Comparison of ENCODE assay signal across 12 mouse cellular contexts in genomic region chr10:118882258-118882885, GRCm38 (mm10). TPM values are rescaled to one million over a fixed set of nuclear protein-coding genes. Genes with fewer than 3 reads are reported as not detected.
DNase-seq lines count a peak whose midpoint lies in the region; ATAC-seq and TF ChIP-seq lines count a peak whose summit lies in the region.
"Had no signal": no experiment of that assay in that cellular context is flagged by ENCODE, and none has a peak within 500 bp of the region (broad histone marks: within the 10 kb centered on the region; RNA-seq: fewer than 3 reads in every experiment).

No protein-coding gene starts in this region.

- H3K27me3 ChIP-seq in liver, adult 2 months (ENCODE audit: control insufficient read depth, insufficient read depth, low read length), result no peaks in the 10 kb centered on the region
- no peaks in the 10 kb centered on the region for H3K27me3 ChIP-seq in liver, embryonic 12.5 days (replicated peaks)

- H3K36me3 ChIP-seq in liver, adult 2 months (ENCODE audit: control insufficient read depth, insufficient read depth, low read length), result no peaks in the 10 kb centered on the region
- no peaks in the 10 kb centered on the region for H3K36me3 ChIP-seq in liver, embryonic 12.5 days
- H3K36me3 ChIP-seq: heart, embryonic 10.5 days had no signal

- H3K27ac ChIP-seq in liver, adult 2 months (replicated peaks; ENCODE audit: insufficient read depth, low read depth, low read length), result no peak overlapping the region
- no peak overlapping the region for H3K27ac ChIP-seq in liver, embryonic 12.5 days
- H3K27ac ChIP-seq: heart, embryonic 10.5 days; kidney, postnatal 0 days; macrophage had no signal

- H3K4me2 ChIP-seq in liver, embryonic 12.5 days, result no peak overlapping the region

- no peak for TF ChIP-seq CTCF in liver, adult 2 months (IDR thresholded peaks at IDR 0.05; ENCODE audit: low read depth, low read length)
- no peak for TF ChIP-seq CTCF in lung, adult 2 months (IDR thresholded peaks at IDR 0.05; ENCODE audit: insufficient read depth, low read length)

- H3K4me1 ChIP-seq in liver, adult 2 months (ENCODE audit: control insufficient read depth, insufficient read depth, low read length), result no peaks in the 10 kb centered on the region
- 0 out of 2 replicates have a peak, but pooled peaks cover 5% of the 10 kb centered on the region for H3K4me1 ChIP-seq in liver, embryonic 12.5 days
- peaks cover 7% of the 10 kb centered on the region for H3K4me1 ChIP-seq in lung, adult 2 months (ENCODE audit: control insufficient read depth, insufficient read depth, low read length)
- H3K4me1 ChIP-seq: heart, embryonic 10.5 days had no signal

- H3K9ac ChIP-seq in liver, adult 2 months (ENCODE audit: low read depth, low read length), result no peak overlapping the region
- no peak overlapping the region for H3K9ac ChIP-seq in liver, embryonic 12.5 days

- no peak overlapping the region for H3K4me3 ChIP-seq in liver, adult 2 months (ENCODE audit: insufficient read depth, low read depth, low read length)
- H3K4me3 ChIP-seq in liver, embryonic 12.5 days, result no peak overlapping the region
- peak overlapping the region; percentile 45 for H3K4me3 ChIP-seq in lung, adult 2 months (replicated peaks; ENCODE audit: extremely low read depth, low read depth, low read length)
- H3K4me3 ChIP-seq: heart, embryonic 10.5 days had no signal

- peak; percentile 12 for DNase-seq in liver, adult 2 months (ENCODE audit: extremely low read depth, low read depth, low spot score)
- no peak for DNase-seq in lung, adult 2 months
- no peak for DNase-seq in layer of hippocampus, adult 8-10 months (ENCODE audit: low spot score in 2 of 2)
- DNase-seq in ovary, adult 18-20 months (ENCODE audit: low spot score), result no peak
- DNase-seq in cerebellum, adult 8-10 months, result no peak
- DNase-seq in cerebellum, postnatal 36 days, result no peak
- DNase-seq: cerebellum, postnatal 14 days had no signal

- 56% methylated on average over 12 of the region's 12 CpGs for WGBS in liver, adult 2 months
- 42% methylated on average over 12 of the region's 12 CpGs for WGBS in liver, embryonic 12.5 days (ENCODE audit: insufficient replicate concordance)
- 41% methylated on average over 12 of the region's 12 CpGs for WGBS in lung, adult 2 months

- no peak for TF ChIP-seq POLR2A in liver, adult 2 months (IDR thresholded peaks at IDR 0.05; ENCODE audit: extremely low read depth, insufficient read depth, low read length)
- no peak for TF ChIP-seq POLR2A in lung, adult 2 months (IDR thresholded peaks at IDR 0.05; ENCODE audit: borderline replicate concordance, extremely low read depth, low read depth, low read length)

- no peaks in the 10 kb centered on the region for H3K9me3 ChIP-seq in liver, embryonic 12.5 days (replicated peaks)
- H3K9me3 ChIP-seq: heart, embryonic 10.5 days had no signal

- ATAC-seq in liver, embryonic 12.5 days, result no peak
- ATAC-seq in neutrophil, adult 5-6 weeks (ENCODE audit: extremely low read depth, insufficient number of reproducible peaks, low FRiP score, poor library complexity, severe bottlenecking), result peak; percentile 97

- no peaks in the 10 kb centered on the region for H3K79me2 ChIP-seq in liver, adult 2 months (ENCODE audit: control insufficient read depth, insufficient read depth, low read length)

RNA-seq across cellular contexts. Expression of gene Dyrk2, which starts 12.4 kb away (rescaled TPM):
- total RNA-seq in liver, adult 2 months (2014; rRNA removed), result 19.3 and 20.0 TPM in 2 replicates
- 12.1 TPM in 2 replicates for polyA plus RNA-seq in liver, adult 2 months (2012; rRNA removed)
- polyA plus RNA-seq in liver, embryonic 12.5 days (2016; fragmentation: Nextera tagmentation; extraction: Ambion mirVana), result 2.9 and 3.5 TPM in 2 replicates
- 16.6 and 25.8 TPM in 2 replicates for polyA plus RNA-seq in lung, adult 2 months (2012; rRNA removed)
- 36.1 and 52.7 TPM in 2 replicates for total RNA-seq in neutrophil, adult 5-6 weeks (2017)
- 10 to 100 TPM; 43.8 to 52.1 (median 48.6) TPM for total RNA-seq in layer of hippocampus, adult 8-10 months (2022)
